Mouse (Mus musculus): ENCODE data around the gene Gm33543. TPM values are rescaled to one million over a fixed set of nuclear protein-coding genes. Genes with fewer than 3 reads are reported as not detected.
A peak's percentile ranks its signal among the peaks of the same experiment; 100 is the strongest.

Gene Gm33543
- total RNA-seq, 4 experiments from 2014 or later: 0.32 to 2.0 (median 1.4) TPM

GRCm38 (mm10) chr10:95836530-95837264 lies 6.0 kb downstream of the Gm33543 start:
- DNase-seq (ENCODE audit: low spot score in 2 of 2): no peak

GRCm38 (mm10) chr10:95830891-95831290 lies 11.8 kb downstream of the Gm33543 start:
- DNase-seq (ENCODE audit: low spot score in 2 of 2): no peak

- no peak for DNase-seq (ENCODE audit: low spot score in 2 of 2)
Observed at GRCm38 (mm10) chr10:95829471-95829870, 13.3 kb downstream of the Gm33543 start.

- DNase-seq (ENCODE audit: low spot score in 2 of 2): peak; percentile 84 to 92
Observed at GRCm38 (mm10) chr10:95828374-95828773, 14.4 kb downstream of the Gm33543 start.

- DNase-seq (ENCODE audit: low spot score in 2 of 2): no peak
Observed at GRCm38 (mm10) chr10:95825651-95826050, 17.1 kb downstream of the Gm33543 start.

GRCm38 (mm10) chr10:95818506-95818905 lies 24.2 kb downstream of the Gm33543 start:
- no peak for DNase-seq (ENCODE audit: low spot score in 2 of 2)

- no peak for DNase-seq (ENCODE audit: low spot score in 2 of 2)
Observed at GRCm38 (mm10) chr10:95817419-95818161, 25.1 kb downstream of the Gm33543 start.

- DNase-seq (ENCODE audit: low spot score in 2 of 2): no peak
Observed at GRCm38 (mm10) chr10:95814351-95814750, 28.4 kb downstream of the Gm33543 start.

- DNase-seq (ENCODE audit: low spot score in 2 of 2): no peak
Observed at GRCm38 (mm10) chr10:95811869-95812268, 30.9 kb downstream of the Gm33543 start.

GRCm38 (mm10) chr10:95801443-95801811 lies 41.3 kb downstream of the Gm33543 start:
- peak in 1 of 2 experiments; percentile 18 for DNase-seq (ENCODE audit: low spot score in 2 of 2)

GRCm38 (mm10) chr10:95800693-95801442 lies 41.9 kb downstream of the Gm33543 start:
- DNase-seq (ENCODE audit: low spot score in 2 of 2): no peak

GRCm38 (mm10) chr10:95797645-95798395 lies 44.9 kb downstream of the Gm33543 start:
- DNase-seq (ENCODE audit: low spot score in 2 of 2): peak in 1 of 2 experiments; percentile 15

GRCm38 (mm10) chr10:95795500-95795899 lies 47.2 kb downstream of the Gm33543 start:
- DNase-seq (ENCODE audit: low spot score in 2 of 2): no peak

GRCm38 (mm10) chr10:95794706-95795105 lies 48.0 kb downstream of the Gm33543 start:
- DNase-seq (ENCODE audit: low spot score in 2 of 2): peak; percentile 42 to 68

- DNase-seq (ENCODE audit: low spot score in 2 of 2): no peak
Observed at GRCm38 (mm10) chr10:95791427-95791804, 51.3 kb downstream of the Gm33543 start.

- DNase-seq (ENCODE audit: low spot score in 2 of 2): no peak
Observed at GRCm38 (mm10) chr10:95790771-95791426, 51.8 kb downstream of the Gm33543 start.

- DNase-seq (ENCODE audit: low spot score in 2 of 2): no peak
Observed at GRCm38 (mm10) chr10:95787176-95787575, 55.6 kb downstream of the Gm33543 start.

GRCm38 (mm10) chr10:95784837-95785236 lies 57.9 kb downstream of the Gm33543 start:
- peak; percentile 19 to 26 for DNase-seq (ENCODE audit: low spot score in 2 of 2)

GRCm38 (mm10) chr10:95780881-95781600 lies 61.7 kb downstream of the Gm33543 start:
- DNase-seq (ENCODE audit: low spot score in 2 of 2): no peak

GRCm38 (mm10) chr10:95779801-95780385 lies 62.8 kb downstream of the Gm33543 start:
- DNase-seq (ENCODE audit: low spot score in 2 of 2): no peak
